Mouse (Mus musculus) heart, adult 9 months (tissue): ENCODE results near the gene Mtrf1l.

ENCODE experiments used
- DNase-seq, 2 experiments: peaks; one replicate each; pipeline ENCODE4 v3.0.0; 2022; ENCODE audit warnings: low spot score in 2 of 2

The Mtrf1l gene

DNA sequence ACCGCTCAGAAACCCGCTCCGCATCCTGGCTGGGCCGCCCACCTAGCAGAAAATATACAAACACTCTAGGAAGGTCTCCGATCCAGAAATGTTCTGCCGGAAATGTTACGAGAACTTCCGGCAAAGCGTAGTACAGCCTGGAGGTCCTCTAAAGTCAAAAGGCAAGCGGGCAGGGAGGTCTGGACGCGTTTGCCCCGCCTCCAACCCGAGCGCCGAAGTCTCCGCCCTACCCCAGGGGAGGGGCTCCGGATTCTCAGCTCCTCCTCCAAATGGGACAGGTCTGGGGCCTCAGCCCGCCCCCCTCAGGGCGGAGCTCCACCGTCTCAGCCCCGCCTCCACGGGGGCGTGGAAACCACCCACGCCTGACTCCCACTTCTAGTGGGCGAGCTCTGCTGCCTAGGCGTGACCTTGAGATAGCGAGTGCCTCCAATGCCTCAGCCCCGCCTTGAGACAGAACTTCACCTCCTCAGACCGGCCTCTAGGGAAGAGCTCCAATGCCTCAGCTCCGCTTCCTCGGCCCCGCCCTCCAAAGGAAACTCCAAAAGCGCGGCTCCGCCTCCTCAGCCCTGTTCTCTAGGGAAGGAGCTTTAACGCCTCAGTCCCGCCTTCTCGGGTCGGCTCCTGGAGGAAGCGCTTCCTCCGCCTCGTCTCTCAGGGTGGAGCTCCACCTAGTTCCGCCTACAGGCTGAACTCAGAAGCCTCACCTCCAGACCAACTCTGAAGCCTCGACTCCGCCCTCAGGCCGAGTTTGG is at the start of gene Mtrf1l:
Gene Mtrf1l (minus strand): TSS at position 171 of the 752 bp plus-strand sequence.
- peak; percentile 97 to 98 for DNase-seq

DNA sequence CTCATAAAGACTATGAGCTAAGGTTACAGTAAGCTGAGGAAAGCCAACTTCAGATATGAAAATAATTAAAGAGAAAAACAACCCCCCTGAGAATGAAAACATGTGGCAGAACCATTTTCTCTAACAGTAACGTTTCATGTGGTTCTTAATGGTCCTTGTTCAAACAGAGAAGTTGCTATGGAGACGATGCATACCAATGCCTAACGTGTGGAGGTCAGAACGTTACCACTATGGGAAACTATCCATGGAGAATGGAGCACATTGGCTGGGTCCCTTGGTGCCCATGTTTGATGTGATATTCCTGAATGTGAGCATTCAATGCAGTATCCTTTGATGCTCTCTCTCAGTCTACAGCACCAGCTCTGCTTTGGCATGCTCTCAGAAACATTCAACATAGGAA is 47.4 kb upstream of the Mtrf1l start:
- DNase-seq = no peak

DNA sequence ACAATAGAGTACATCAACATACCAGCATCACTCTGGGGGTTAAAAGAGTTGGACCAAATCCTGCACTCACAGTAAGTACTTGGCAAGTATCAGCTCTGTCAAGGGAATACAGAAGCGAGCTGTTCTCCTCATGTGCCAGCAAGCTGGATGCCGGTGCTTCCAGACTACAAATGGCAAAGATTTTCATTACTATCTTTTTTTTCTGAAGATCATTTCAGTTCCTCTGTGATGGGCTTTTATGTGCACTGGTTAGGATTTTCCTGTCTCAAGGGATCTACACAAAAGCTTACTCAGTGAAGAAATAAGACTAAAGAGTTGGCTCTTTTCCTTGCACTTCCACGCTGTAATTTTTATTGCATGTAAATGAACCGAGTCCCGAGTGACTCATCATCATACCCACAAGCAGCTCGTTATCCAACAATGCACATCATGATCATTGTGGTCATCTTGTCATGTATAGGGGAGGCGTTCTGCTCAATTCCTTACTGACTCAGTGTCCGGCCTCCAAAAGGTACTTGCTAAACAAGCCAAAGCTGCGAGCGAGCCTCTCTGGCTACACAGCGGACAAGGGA is 44.4 kb upstream of the Mtrf1l start:
- DNase-seq = peak in 1 of 2 experiments; percentile 5

DNA sequence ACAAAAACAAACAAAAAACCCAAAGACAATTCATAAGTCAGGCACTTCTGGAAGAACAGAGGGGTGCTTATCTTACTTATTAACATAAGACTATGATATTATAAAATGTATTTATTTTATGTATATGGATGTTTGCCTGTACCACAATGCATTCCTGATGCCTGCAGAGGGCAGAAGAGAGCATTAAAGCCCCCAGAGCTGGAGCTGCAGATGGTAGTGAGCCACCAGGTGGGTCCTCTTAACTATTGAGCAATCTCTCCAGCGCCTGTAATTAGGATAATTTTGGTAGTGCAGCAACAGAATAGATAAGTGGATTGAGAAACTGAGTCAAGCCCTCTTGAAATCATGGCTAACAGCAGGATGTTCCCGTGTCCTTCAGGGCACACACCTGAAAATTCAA is 42.3 kb upstream of the Mtrf1l start:
- DNase-seq = no peak

DNA sequence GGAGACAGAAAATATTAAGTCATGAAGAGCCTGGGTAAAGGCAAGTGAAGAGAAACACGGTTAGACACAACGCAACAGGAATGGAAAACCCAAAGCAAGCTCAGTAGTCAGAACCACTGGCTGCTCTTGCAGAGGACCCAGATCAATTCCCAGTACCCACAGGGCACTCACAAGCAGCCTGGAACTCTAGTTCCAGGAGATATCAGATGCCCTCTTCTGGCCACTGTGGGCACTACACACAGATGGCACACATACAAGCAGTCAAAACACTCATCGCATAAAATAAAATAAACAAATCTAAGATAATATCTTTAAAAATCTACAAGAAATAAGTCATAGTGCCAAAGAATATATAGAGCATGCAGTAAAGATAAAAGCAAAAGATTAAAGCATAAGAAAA is 39.0 kb upstream of the Mtrf1l start:
- DNase-seq = no peak

DNA sequence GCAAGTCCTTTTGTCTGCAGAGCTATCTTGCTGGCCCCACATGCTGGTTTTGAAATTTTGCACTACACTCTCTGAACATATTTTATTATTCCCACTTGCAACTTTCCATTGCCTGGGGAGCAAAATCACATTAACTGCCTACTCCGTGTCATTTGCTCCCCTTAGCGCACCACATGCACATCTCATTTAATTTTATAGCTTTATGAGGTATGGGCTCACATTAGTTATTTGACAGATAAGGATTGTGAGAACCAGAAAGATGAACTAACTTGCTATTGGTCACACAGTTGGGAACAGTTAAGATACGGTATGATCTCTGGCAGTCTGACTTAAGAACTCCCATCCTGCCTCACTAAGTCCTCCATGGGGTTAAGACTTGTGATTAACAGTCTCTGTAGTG is 37.1 kb upstream of the Mtrf1l start:
- no peak for DNase-seq

DNA sequence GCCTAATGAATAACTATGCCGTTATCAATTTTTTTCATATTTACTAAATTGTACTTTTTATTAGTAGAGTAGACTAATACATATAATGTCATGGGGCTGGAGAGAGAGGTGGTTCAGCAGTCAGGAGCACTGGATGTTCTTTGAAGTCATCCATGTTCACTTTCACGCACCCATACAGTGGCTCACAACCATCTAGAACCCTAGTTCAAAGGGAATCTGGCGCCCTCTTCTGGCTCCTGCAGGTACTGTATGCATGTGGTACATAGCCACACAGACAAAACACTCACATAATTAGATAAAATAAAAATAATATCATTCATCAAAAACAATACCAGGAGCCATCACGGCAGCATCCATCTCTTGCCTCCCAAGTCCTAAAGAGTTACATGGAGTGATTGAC is 36.0 kb upstream of the Mtrf1l start:
- DNase-seq = no peak

DNA sequence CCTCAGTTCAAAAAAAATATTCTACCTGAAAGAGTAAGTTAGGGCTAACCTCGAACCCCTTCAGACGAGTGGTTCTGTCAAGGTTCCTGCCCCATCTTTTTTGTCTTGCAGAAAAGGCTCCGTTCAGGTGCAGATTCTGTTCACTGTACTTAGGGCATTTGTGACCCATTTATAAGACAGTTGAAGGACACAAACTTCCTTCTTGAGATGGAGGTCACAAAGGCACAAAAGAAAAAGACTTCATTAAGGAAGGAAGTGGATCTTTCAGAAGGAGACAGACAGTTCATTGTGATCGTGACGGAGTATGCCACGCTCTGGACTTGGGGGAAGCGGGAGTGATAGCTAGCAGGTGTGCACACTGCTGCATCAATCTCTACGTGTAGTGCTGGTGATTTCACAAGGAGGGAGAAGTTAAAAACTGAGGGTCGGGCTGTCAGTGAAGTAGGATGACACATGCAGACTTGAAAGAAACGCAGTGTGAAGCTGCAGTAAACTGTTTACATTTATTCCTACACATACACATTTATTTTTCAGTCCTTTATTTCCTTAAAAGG is 34.4 kb upstream of the Mtrf1l start:
- DNase-seq = no peak

DNA sequence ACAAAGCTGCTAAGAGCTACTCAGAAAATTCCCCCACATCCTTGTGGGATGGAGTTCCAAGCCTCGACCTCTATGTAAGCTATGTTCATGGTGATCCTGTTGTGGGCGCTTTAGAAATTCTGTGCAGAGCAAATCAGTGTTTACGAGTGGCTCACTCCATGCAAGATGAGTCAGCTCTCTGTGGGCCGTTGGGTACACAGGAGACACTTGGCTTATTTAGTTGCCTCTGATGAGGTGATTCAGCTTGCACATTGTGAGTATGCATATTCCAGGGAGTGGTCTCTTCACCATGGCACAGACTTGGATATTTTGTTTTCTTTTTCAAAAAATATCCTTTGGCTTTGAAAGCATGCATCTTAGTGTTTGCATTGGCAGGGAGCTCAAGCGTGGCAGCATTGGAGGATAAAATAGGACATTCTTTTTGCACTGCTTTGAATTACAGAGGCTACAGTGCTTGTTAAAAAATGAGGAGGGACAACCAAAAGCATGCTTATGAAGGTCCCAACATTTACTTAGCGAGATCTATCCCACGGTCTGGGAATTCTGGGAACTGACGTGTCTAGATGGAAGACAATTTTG is 29.7 kb upstream of the Mtrf1l start:
- DNase-seq = no peak

DNA sequence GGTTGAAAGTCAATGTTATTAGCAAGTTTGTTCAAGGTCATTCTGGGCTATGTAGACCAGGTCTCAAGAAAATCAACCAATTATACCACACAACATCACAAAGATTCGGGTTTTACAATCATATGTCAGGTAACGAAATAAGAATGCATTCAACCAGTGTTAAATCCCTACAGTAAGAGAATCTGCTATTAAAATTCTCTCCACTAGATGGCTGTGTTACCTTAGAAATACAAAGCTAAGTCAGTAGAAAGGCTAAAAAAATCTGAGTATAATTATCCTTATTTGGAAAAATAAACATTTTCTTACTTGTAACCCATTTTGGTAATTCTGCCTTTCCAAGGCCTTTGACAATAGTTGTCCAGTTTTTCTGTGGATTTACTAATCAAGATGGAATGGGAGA is 23.2 kb upstream of the Mtrf1l start:
- DNase-seq = no peak

DNA sequence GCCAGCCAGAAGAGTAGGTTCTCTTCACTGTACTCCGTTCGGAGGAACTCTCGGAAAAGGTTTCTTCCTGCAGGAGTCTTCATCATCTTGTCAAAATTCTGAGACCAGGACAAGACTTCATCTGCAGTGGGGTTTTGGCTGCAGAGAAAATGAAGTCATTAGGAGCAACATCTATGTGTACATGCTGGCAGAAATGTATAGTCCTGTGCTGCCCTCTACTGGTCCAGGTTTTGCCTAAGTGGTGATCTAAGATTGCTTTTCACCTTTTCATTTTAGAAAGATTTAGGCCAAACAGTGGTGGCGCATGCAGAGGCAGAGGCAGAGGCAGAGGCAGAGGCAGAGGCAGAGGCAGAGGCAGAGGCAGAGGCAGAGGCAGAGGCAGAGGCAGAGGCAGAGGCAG is 17.7 kb upstream of the Mtrf1l start:
- peak in 1 of 2 experiments; percentile 5 for DNase-seq

DNA sequence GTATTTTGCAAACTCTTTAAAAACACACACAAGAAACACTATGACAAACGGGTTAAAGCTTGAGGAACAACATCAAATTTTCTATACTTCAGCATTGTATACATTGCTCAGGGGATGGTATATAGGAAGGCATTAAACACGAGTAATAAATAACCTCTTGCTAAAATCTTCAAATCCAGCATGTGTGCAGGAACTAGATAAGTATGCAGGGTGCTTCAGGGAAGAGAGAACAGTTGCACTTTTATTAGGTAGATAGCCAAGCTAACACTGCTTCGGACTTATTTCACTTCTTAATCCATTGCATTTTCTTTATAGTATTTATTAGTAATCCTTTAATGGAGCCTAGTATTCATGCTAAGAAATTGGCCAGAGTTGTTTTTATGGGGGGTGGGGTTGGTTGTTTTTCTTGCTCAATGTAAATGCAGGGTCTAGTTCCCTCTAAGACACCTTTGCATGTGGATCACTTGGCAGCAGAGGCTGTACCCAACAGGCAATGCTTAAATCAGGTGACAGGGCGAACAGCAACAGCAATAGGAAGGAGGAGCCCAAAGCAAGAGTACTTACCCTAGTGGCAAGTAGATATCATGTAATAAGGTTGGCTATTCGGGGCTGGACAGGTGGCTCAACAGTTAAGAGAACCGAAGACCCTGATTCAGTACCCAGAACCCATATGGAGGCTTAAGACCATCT is 2.8 kb upstream of the Mtrf1l start:
- DNase-seq = no peak

DNA sequence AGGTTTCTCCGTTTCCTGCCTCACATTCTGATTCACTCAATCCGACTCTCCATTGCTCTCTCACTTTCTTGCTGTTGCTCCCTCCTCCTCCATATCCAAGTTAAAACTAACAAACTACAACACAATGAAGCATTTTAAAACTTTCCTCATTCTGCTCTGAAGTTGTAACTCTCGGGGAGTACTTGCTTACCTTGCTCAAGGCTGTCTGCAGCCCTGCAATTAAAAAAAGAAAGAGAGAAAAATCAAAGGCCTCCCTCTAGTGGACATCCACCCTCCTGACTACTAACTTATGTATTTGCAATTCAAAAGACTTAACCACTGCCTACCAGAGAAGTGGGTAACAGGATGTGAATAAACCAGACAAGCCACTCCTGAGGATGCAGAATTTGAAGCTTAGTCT is 1.1 kb upstream of the Mtrf1l start:
- DNase-seq = peak; percentile 42 to 61

DNA sequence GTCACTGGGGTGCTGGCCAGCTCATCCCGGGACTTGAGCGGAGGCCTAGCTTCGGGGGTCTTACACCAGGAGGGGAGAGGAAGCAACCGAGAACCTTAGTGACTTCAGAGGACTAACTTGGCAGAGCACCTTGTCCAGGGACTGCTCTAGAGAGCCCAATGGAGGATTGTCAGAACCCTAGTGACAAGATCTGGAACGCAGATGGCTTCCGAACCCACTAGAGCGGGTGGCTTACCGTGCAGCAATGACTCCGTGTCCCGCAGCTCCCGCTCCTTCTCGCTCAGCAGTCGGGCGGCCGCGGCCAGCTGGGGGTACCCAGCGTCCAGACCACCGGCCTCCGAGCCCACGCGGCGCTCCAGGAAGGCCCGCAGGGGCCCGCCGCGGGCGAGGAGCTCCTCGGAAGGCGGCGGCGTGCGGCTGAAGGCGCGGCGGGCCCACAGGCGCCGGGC is 395 bp downstream of the Mtrf1l start:
- DNase-seq = peak in 1 of 2 experiments; percentile 40

DNA sequence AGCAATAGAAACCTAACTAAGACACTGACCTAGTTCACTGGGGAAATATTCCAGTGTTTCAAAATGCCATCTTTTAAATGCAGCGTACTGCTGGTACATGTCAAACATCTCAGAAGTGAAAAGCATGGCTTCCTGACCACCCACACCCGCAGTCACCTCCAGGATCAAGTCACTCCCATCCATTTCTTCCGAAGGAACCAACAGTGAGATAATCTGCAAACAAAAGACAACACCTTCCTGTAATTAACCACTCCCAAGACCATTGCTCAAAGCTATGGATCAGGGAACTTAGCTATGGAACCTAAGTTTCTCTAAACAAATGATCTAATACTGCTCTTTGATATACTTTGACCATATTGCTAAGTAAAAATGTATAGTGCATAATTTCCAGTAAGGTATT is 4.9 kb downstream of the Mtrf1l start:
- no peak for DNase-seq

DNA sequence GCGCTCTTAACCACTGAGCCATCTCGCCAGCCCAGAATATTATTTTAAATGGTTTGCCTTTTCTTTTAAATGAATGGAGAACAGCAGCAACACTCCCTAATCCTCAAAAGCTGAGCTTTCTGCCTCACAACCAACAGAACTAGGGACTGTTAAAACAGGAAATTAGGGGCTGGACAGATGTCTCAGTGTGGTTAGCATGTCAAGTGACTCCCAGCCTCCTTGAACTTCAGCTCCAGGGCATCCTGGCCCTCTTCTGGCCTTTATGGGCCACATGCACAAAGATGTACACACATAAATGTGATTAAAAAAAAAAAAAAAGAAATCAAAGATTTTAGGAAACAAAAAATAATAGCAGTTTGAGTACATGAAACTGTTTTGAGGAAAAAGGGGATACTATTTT is 7.7 kb downstream of the Mtrf1l start:
- no peak for DNase-seq

DNA sequence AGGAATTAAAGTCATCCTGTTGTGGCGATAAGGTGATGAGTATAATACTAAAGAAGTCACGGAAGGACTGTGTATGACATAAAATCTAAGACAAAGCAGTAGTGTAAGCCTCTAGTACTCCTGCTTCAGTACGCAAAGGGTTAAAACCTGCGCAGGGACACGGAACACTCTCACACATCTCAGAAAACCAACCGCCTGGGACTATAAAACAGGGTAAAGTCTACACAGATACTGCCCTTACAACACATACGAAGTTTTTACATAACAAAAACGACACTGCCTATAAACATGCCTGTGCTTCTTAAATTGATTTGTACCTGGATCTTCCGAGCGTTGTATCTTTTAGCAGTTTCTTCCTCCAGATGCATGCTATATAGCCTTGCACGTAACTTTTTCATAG is 10.0 kb downstream of the Mtrf1l start:
- no peak for DNase-seq

DNA sequence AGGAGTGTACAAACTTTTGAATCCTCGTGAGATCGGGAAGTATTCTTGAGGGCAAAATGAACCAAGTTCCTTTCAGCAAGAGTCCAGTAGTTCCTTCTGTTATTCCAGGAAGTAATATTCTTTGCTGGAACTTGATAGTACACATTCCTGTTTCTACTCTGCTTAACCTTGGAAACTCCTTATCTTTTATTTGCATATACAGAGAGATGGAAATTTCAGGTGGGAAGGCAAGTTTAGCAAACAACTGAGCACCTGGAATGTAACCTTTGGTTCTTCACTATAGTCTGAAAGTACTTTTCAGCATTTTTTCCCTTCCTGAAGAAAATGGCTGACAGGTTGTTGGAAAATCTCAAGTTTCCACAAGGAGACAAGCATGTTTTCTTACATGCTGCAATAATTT is 16.0 kb downstream of the Mtrf1l start:
- DNase-seq = no peak

DNA sequence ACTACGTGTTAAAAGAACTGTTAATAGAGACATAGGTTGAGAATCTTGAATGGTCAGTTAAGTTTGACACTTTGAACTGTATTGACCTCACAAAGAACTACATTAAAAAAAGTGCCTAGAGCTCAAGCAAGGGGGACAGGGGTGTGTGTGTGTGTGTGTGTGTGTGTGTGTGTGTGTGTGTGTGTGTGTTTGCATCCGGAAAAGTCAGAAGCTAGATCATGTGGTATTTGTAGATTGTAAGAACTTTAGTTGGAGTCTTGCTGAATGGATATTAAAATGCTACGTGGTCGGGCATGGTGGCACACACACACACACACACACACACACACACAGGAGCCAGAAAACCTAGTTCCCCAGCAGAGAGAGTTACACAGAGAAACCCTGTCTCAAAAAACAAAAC is 16.7 kb downstream of the Mtrf1l start:
- no peak for DNase-seq

DNA sequence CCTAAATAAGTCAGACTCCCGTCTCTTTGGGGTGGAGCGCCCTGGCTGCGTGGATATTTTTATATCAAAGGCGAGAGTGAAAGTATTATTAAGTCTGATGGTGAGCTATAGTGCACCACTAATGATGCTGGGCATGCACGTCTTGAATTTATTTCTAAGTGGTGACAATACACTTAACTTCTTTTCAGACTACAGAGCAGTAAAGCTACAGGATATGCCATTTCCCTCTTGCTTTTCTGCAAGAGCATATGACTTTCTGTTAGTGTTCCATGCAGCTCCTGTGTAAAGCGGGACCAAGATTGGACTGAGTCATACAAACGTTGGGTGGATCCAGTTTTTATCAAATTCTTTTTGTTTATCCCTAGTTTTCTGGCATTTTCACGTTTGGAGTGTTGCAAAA is 17.3 kb downstream of the Mtrf1l start:
- DNase-seq = peak; percentile 12 to 29

DNA sequence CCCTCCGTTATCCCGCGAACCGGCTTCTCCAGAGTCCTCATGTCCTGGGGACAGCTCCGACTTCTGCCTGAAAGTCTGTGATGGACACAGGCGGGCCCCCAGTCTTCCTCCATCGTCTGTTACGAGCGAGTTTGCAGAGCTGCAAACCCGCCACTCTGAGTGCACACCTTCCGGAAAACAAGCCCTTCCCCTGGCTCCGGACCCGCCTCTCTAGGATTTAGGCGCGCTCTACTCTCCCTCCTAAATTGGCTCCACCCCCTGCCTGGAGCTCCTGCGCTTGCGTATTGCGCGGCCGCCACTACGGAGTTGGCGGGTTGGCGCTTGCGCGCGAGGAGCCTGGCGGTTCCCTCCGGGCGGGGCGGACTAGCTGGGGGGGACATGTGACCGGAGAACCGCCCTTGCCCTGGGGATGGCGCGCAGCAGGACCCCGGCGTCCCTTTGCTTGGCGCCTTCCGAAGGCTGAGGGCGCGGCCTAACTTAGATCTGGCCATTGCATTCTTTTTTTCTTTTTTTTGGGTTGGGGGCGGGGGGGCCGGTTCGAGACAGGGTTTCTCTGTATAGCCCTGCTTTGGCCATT is 17.9 kb downstream of the Mtrf1l start:
- peak; percentile 96 to 97 for DNase-seq

DNA sequence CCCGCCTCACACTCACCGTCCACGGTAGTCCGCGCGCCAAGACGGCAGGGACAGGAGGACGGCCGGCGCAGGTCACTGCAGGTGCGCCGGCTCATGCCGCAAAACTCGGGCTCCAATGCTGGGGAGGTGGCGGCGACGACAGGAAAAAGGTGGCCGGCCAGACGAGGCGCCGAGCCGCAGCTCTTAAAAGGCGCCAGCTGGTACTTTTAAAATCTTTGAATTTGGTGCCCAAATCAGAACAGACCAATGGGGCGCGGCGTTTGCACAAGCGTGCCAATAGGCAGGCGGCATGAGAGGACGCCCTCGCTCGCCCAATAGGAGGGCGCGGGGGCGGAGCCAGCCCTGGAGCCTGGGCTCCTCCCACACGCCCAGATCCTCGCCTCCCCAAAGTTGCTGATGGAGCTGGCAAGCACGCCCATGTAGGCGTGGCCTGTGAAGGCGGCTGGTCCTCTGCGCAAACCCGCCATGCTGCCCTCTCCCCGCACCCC is 18.4 kb downstream of the Mtrf1l start, which contains the start of gene Fbxo5:
Gene Fbxo5 (minus strand): TSS at position 358 of the 488 bp plus-strand sequence.
- peak; percentile 98 for DNase-seq
